Mouse (Mus musculus): ENCODE data around the gene Cma2. TPM values are rescaled to one million over a fixed set of nuclear protein-coding genes. Genes with fewer than 3 reads are reported as not detected.

Cma2 gene
- polyA plus RNA-seq, 1 experiment from 2014 or later = not detected

Other genes with a start within 250 kb of the Cma2 start
- 0.27 and 0.70 TPM in 2 replicates for gene Tgm1, start 237.1 kb upstream of the Cma2 start, polyA plus RNA-seq (2016; fragmentation: Nextera tagmentation; extraction: Ambion mirVana)
- gene Rabggta, start 228.7 kb upstream of the Cma2 start, polyA plus RNA-seq (2016; fragmentation: Nextera tagmentation; extraction: Ambion mirVana) = 20.9 and 24.4 TPM in 2 replicates
- gene Dhrs1, start 205.3 kb upstream of the Cma2 start, polyA plus RNA-seq (2016; fragmentation: Nextera tagmentation; extraction: Ambion mirVana) = 59.2 and 60.8 TPM in 2 replicates
- gene Nop9, start 205.3 kb upstream of the Cma2 start, polyA plus RNA-seq (2016; fragmentation: Nextera tagmentation; extraction: Ambion mirVana) = 27.7 and 30.6 TPM in 2 replicates
- gene Cideb, start 192.5 kb upstream of the Cma2 start, polyA plus RNA-seq (2016; fragmentation: Nextera tagmentation; extraction: Ambion mirVana) = 1.0 and 1.2 TPM in 2 replicates
- 0.49 and 0.54 TPM in 2 replicates for gene Ltb4r2, start 189.6 kb upstream of the Cma2 start, polyA plus RNA-seq (2016; fragmentation: Nextera tagmentation; extraction: Ambion mirVana)
- gene Ltb4r1, start 185.0 kb upstream of the Cma2 start, polyA plus RNA-seq (2016; fragmentation: Nextera tagmentation; extraction: Ambion mirVana) = 0.49 and 0.76 TPM in 2 replicates
- 24.4 and 26.2 TPM in 2 replicates for gene Adcy4, start 166.9 kb upstream of the Cma2 start, polyA plus RNA-seq (2016; fragmentation: Nextera tagmentation; extraction: Ambion mirVana)
- gene Ripk3, start 162.1 kb upstream of the Cma2 start, polyA plus RNA-seq (2016; fragmentation: Nextera tagmentation; extraction: Ambion mirVana) = 19.7 and 20.3 TPM in 2 replicates
- gene Nfatc4, start 127.8 kb upstream of the Cma2 start, polyA plus RNA-seq (2016; fragmentation: Nextera tagmentation; extraction: Ambion mirVana) = 17.5 and 18.6 TPM in 2 replicates
- gene Nynrin, start 97.0 kb upstream of the Cma2 start, polyA plus RNA-seq (2016; fragmentation: Nextera tagmentation; extraction: Ambion mirVana) = 33.3 and 38.2 TPM in 2 replicates
- gene Cbln3, start 66.6 kb upstream of the Cma2 start, polyA plus RNA-seq (2016; fragmentation: Nextera tagmentation; extraction: Ambion mirVana) = 0.32 and 0.57 TPM in 2 replicates
- 19.8 TPM in 2 replicates for gene Khnyn, start 66.0 kb upstream of the Cma2 start, polyA plus RNA-seq (2016; fragmentation: Nextera tagmentation; extraction: Ambion mirVana)
- 38.2 and 40.4 TPM in 2 replicates for gene Sdr39u1, start 50.7 kb upstream of the Cma2 start, polyA plus RNA-seq (2016; fragmentation: Nextera tagmentation; extraction: Ambion mirVana)
- gene Cma1, start 6.3 kb upstream of the Cma2 start, polyA plus RNA-seq (2016; fragmentation: Nextera tagmentation; extraction: Ambion mirVana) = not detected in 2 replicates
- gene Mcpt1, start 67.0 kb downstream of the Cma2 start, polyA plus RNA-seq (2016; fragmentation: Nextera tagmentation; extraction: Ambion mirVana) = not detected in 2 replicates
- gene Mcpt9, start 79.5 kb downstream of the Cma2 start, polyA plus RNA-seq (2016; fragmentation: Nextera tagmentation; extraction: Ambion mirVana) = not detected in 2 replicates
- gene Mcpt2, start 91.1 kb downstream of the Cma2 start, polyA plus RNA-seq (2016; fragmentation: Nextera tagmentation; extraction: Ambion mirVana) = 0.18 TPM in 1 of 2 replicates, not detected in the other
- 0.20 TPM in 1 of 2 replicates, not detected in the other for gene Mcpt4, start 111.3 kb downstream of the Cma2 start, polyA plus RNA-seq (2016; fragmentation: Nextera tagmentation; extraction: Ambion mirVana)
- gene Mcpt8, start 134.3 kb downstream of the Cma2 start, polyA plus RNA-seq (2016; fragmentation: Nextera tagmentation; extraction: Ambion mirVana) = not detected in 2 replicates
- gene Ctsg, start 151.6 kb downstream of the Cma2 start, polyA plus RNA-seq (2016; fragmentation: Nextera tagmentation; extraction: Ambion mirVana) = 0.34 TPM in 1 of 2 replicates, not detected in the other
- gene Gzme, start 169.6 kb downstream of the Cma2 start, polyA plus RNA-seq (2016; fragmentation: Nextera tagmentation; extraction: Ambion mirVana) = not detected in 2 replicates
- gene Gzmd, start 181.6 kb downstream of the Cma2 start, polyA plus RNA-seq (2016; fragmentation: Nextera tagmentation; extraction: Ambion mirVana) = not detected in 2 replicates
- gene Gzmg, start 208.6 kb downstream of the Cma2 start, polyA plus RNA-seq (2016; fragmentation: Nextera tagmentation; extraction: Ambion mirVana) = not detected in 2 replicates
- not detected in 2 replicates for gene Gzmn, start 223.6 kb downstream of the Cma2 start, polyA plus RNA-seq (2016; fragmentation: Nextera tagmentation; extraction: Ambion mirVana)

Measured in heart, embryonic 12.5 days (tissue).